Mouse (Mus musculus): ENCODE results near the gene Gm4559.

- TF ChIP-seq TCF3 (IDR thresholded peaks at IDR 0.05; ENCODE audit: insufficient read length, low read depth) (no peak), USF1 (IDR thresholded peaks at IDR 0.05; ENCODE audit: low read depth) (no peak), POLR2A (IDR thresholded peaks at IDR 0.05; ENCODE audit: insufficient read length, low read depth) (no peak), E2F4 (IDR thresholded peaks at IDR 0.05; ENCODE audit: insufficient read depth) (no peak), MAX (IDR thresholded peaks at IDR 0.05; ENCODE audit: low read depth) (no peak), MYOD1 (IDR thresholded peaks at IDR 0.05; ENCODE audit: control insufficient read depth in 1 of 3, insufficient read length in 2 of 3, low read depth in 2 of 3) (no peak), TCF12 (IDR thresholded peaks at IDR 0.05; ENCODE audit: insufficient read depth, poor library complexity, severe bottlenecking) (no peak), SRF (IDR thresholded peaks at IDR 0.05; ENCODE audit: control insufficient read depth, insufficient read length, low read depth) (no peak), MYOG (IDR thresholded peaks at IDR 0.05; ENCODE audit: control insufficient read depth in 1 of 3, insufficient read depth in 1 of 3, insufficient read length in 2 of 3, low read depth in 2 of 3) (no peak)
Observed at GRCm38 (mm10) chr7:142319124-142319523, 45.0 kb upstream of the Gm4559 start.

Measured in myocyte (in vitro differentiated cells).